Mouse (Mus musculus): ENCODE results near the gene Gm13889. TPM values are rescaled to one million over a fixed set of nuclear protein-coding genes. Genes with fewer than 3 reads are reported as not detected.

The Gm13889 gene
- polyA plus RNA-seq, 1 experiment from 2014 or later, result 3.7 TPM

DNA sequence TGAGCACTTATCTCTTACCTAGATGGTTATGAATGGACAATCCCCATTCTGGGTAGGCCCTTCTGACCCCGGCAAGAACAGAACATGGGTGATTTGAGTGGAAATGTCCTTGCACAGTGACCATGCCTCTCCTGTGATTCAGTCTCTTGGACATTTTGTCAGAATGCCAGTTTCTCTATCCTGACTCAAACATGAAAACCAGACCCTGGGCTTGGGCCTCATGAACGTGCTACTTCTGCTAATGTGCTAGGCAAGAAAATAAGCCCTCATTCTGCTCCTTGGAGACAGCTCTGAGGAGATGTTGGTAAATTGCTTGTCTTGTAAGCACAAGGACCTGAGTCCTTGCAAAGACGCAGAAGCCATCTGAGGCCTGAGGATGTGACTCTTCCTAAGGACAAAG, 37.9 kb downstream of the Gm13889 start:
- Histone ChIP-seq H3K27me3 (no peaks in the 10 kb centered on the region), H3K4me3 (no peak overlapping the region), H3K4me1 (no peaks in the 10 kb centered on the region), H3K9ac (no peak overlapping the region), H3K9me3 (no peaks in the 10 kb centered on the region), H3K27ac (no peak overlapping the region), H3K4me2 (no peak overlapping the region), H3K36me3 (no peaks in the 10 kb centered on the region)
- WGBS, result 77% methylated on average over 3 of the region's 3 CpGs
- no peak for ATAC-seq (ENCODE audit: insufficient number of reproducible peaks, insufficient read depth, low FRiP score, low TSS enrichment, low read depth)

- H3K4me3 ChIP-seq, result no peak overlapping the region
- no peak overlapping the region for H3K4me2 ChIP-seq
- no peak overlapping the region for H3K9ac ChIP-seq
- no peaks in the 10 kb centered on the region for H3K36me3 ChIP-seq
- H3K4me1 ChIP-seq, result no peaks in the 10 kb centered on the region
- no peak overlapping the region for H3K27ac ChIP-seq
- ATAC-seq (ENCODE audit: insufficient number of reproducible peaks, insufficient read depth, low FRiP score, low TSS enrichment, low read depth), result no peak
- 86% methylated on average over 2 of the region's 2 CpGs for WGBS
- H3K9me3 ChIP-seq, result no peaks in the 10 kb centered on the region
- peaks cover 5% of the 10 kb centered on the region; the same call in 1 of the 2 replicates for H3K27me3 ChIP-seq
Measured at GRCm38 (mm10) chr2:93913552-93913951, 43.4 kb downstream of the Gm13889 start.

DNA sequence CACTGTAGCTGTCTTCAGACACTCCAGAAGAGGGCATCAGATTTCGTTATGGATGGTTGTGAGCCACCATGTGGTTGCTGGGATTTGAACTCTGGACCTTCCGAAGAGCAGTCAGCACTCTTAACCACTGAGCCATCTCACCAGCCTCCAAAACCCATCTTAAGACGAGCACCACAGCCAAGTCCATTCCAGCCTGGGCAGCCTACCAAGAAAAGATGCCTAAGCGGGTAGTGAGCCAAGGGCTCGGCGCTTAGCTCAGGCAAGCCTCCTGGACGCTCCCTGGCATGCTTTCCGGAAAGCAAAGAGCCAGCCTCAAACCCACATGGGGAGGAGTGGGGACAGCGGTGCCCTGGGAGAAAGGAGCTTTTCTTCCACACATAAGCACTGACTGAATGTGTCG, 45.1 kb downstream of the Gm13889 start:
- WGBS, result 83% methylated on average over 10 of the region's 10 CpGs
- no peaks in the 10 kb centered on the region for H3K36me3 ChIP-seq
- peaks cover 5% of the 10 kb centered on the region for H3K4me1 ChIP-seq
- H3K4me3 ChIP-seq, result no peak overlapping the region
- no peak overlapping the region for H3K4me2 ChIP-seq
- no peak for ATAC-seq (ENCODE audit: insufficient number of reproducible peaks, insufficient read depth, low FRiP score, low TSS enrichment, low read depth)
- no peak overlapping the region for H3K9ac ChIP-seq
- H3K9me3 ChIP-seq, result no peaks in the 10 kb centered on the region
- no peak overlapping the region for H3K27ac ChIP-seq
- peaks cover 5% of the 10 kb centered on the region; the same call in 1 of the 2 replicates for H3K27me3 ChIP-seq

DNA sequence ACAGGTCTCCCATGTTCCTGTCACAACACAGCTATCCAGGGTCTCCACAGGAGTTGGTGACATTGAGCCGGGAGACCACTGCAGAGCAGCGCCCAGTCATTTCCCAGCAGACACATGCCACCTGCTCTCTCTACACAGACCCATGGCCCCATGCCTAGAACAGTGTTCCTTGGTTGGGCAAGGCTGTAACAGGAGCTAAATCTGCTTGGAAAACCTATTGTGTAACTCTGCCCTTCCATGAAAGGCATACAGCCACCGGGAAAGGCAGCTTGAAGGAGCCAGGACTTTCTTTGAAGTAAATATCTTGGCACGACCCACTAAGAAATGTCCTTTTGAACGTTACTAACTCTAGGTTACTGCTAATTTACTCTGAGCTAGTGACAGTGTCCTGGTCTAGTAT, 47.3 kb downstream of the Gm13889 start:
- no peak overlapping the region for H3K4me3 ChIP-seq
- ATAC-seq (ENCODE audit: insufficient number of reproducible peaks, insufficient read depth, low FRiP score, low TSS enrichment, low read depth), result no peak
- no peak overlapping the region for H3K27ac ChIP-seq
- H3K9ac ChIP-seq, result no peak overlapping the region
- no peak overlapping the region for H3K4me2 ChIP-seq
- H3K4me1 ChIP-seq, result peaks cover 5% of the 10 kb centered on the region
- H3K9me3 ChIP-seq, result no peaks in the 10 kb centered on the region
- peaks cover 5% of the 10 kb centered on the region; the same call in 1 of the 2 replicates for H3K27me3 ChIP-seq
- no peaks in the 10 kb centered on the region for H3K36me3 ChIP-seq
- 77% methylated on average over 5 of the region's 5 CpGs for WGBS

DNA sequence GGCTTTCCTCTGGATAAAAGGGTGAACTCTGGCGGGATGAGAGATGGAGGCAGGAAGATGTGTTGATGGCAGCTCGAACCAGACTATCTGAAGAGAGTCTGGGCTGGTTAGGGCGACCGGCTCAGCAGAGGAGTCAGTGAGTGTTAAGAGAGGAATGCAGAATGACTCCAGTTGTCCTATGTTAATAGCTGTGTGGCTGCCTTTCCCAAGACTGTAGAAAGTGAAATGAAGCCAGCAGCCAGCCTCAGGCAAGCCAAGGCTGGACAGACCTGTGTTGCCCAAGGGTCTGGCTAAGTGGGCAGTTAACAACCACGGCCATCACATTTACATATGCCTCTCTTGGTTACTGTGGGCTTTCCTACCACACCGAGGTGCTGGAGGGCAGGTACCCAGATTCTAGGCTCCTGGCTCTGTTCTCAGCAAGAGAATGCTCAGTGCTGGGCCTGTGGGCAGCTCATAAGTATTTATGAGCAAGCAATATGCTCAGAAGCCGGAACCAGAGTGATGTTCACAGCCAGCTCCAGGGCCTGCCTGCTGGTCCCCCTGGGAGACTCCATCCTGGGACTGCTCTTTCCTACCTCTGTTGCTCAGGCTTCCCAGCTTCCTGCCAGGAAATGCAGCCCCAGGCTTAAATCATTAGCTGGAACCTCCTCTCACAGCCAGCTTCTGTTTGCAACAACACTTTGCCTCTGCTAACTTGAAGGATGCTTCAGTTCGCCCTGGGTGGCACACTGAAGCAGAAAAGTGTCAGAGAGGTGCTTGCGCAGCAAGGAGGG, 49.3 kb downstream of the Gm13889 start:
- peaks cover 5% of the 10 kb centered on the region; the same call in 1 of the 2 replicates for H3K27me3 ChIP-seq
- 42% methylated on average over 9 of the region's 9 CpGs for WGBS
- no peak overlapping the region for H3K9ac ChIP-seq
- H3K4me2 ChIP-seq, result no peak overlapping the region
- no peak for ATAC-seq (ENCODE audit: insufficient number of reproducible peaks, insufficient read depth, low FRiP score, low TSS enrichment, low read depth)
- no peak overlapping the region for H3K27ac ChIP-seq
- H3K4me1 ChIP-seq, result peaks cover 5% of the 10 kb centered on the region
- no peaks in the 10 kb centered on the region for H3K36me3 ChIP-seq
- H3K9me3 ChIP-seq, result no peaks in the 10 kb centered on the region
- no peak overlapping the region for H3K4me3 ChIP-seq

DNA sequence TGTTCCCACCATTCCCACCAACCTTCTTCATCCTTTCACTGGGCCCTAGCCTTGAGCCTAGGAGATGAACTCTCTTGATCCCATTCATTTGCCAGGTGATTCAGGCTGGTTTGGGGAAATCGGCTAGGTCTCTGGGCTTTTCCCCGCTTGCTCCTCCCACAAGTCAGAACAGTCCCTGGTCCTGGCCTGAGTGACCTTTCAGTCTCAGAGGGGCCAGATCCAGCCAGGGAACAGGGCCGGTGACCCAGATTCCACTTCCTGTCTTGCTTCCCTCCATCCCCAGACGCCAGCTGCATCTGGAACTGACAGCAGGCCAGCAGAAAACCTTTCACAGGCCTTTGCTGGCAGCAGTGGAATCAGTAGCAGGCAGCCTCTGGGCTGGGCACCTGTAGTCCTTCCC, 50.7 kb downstream of the Gm13889 start:
- Histone ChIP-seq H3K4me2 (no peak overlapping the region), H3K36me3 (no peaks in the 10 kb centered on the region), H3K4me3 (no peak overlapping the region), H3K27ac (no peak overlapping the region), H3K27me3 (peaks cover 5% of the 10 kb centered on the region; the same call in 1 of the 2 replicates), H3K4me1 (peaks cover 5% of the 10 kb centered on the region), H3K9me3 (no peaks in the 10 kb centered on the region), H3K9ac (no peak overlapping the region)
- no peak for ATAC-seq (ENCODE audit: insufficient number of reproducible peaks, insufficient read depth, low FRiP score, low TSS enrichment, low read depth)
- WGBS, result 23% methylated on average over 4 of the region's 4 CpGs

Other genes with a start within 250 kb of the Gm13889 start
- 103 and 120 TPM in 2 replicates for gene Ext2, start 134.6 kb downstream of the Gm13889 start, polyA plus RNA-seq (2015; fragmentation: Nextera tagmentation; extraction: Ambion mirVana)
- gene Accs, start 107.3 kb downstream of the Gm13889 start, polyA plus RNA-seq (2015; fragmentation: Nextera tagmentation; extraction: Ambion mirVana), result 8.8 TPM in 2 replicates
- gene Accsl, start 88.0 kb downstream of the Gm13889 start, polyA plus RNA-seq (2015; fragmentation: Nextera tagmentation; extraction: Ambion mirVana), result not detected in 2 replicates
- gene Gm27027, start 39.2 kb upstream of the Gm13889 start, polyA plus RNA-seq (2015; fragmentation: Nextera tagmentation; extraction: Ambion mirVana), result not detected in 2 replicates
- gene Alkbh3, start 53.6 kb upstream of the Gm13889 start, polyA plus RNA-seq (2015; fragmentation: Nextera tagmentation; extraction: Ambion mirVana), result 73.3 and 80.7 TPM in 2 replicates
- gene Hsd17b12, start 200.8 kb upstream of the Gm13889 start, polyA plus RNA-seq (2015; fragmentation: Nextera tagmentation; extraction: Ambion mirVana), result 119 and 120 TPM in 2 replicates

All from embryonic facial prominence, embryonic 13.5 days (tissue).